Mouse (Mus musculus) testis, postnatal 14 days (tissue): ENCODE results near the gene Prtg.

ENCODE experiments used
- DNase-seq: peaks from one replicate; pipeline ENCODE4 v3.0.0; 2021; ENCODE audit warnings: low spot score

Gene Prtg

GRCm38 (mm10) chr9:72806731-72807419, at the start of gene Prtg:
TSS of gene Prtg (plus strand) at chr9:72806874.
- DNase-seq: peak; percentile 27

DNA sequence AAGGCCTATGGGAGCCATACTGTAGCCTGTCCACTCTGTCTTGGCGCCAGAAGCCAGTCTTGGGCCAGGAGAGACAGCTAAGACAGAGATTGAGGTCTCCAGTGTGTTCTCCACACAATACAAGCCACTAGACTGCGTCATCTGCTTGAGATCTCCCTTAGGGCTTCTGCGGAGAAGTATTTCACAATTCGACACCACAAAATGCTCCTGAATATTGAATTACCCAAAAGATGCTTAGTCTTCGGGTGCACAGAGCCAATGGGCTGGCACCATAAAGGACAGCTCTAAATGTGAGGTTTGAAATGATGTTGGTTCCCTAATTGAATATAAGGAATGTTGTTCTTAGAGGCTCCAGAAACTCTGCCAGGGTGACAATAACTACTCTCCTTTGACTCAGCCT, 49.5 kb upstream of the Prtg start:
- no peak for DNase-seq

- no peak for DNase-seq
Measured at GRCm38 (mm10) chr9:72758705-72759131, 48.0 kb upstream of the Prtg start.

DNA sequence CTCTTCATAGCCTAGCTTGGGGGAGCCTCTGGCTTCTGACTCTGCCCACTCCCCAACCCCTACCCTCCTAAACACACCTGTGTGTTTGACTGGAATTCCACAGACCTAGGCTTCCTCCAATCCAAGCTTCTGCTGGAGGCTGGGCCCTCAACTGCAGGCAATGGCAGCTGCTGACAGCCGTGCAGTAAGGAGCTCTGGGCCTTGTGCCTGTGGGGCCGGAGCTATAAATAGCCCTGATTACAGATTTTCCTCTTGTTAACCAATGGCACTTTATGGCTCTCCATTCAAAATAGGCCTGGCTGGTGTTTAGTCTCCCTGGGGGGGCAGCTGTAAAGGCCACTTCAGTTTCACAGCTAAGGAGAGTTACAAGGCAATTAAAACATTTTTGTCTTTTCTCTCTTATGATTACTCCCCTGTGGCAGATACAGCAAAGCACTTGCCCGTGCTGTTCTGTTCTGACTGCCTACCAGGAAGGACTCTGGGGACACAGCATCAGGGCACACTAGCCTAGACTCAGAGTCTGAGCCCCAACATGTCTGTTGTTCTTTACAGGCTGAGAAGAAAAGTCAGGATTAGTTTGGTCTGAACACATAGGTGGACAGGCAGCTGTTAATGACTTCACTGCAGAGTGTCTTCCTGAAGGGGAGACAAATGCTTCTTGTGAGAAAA, 43.5 kb upstream of the Prtg start:
- peak; percentile 28 for DNase-seq

- DNase-seq: peak; percentile 76
Measured at GRCm38 (mm10) chr9:72766789-72767349, 39.8 kb upstream of the Prtg start.

- no peak for DNase-seq
Measured at GRCm38 (mm10) chr9:72775022-72775421, 31.7 kb upstream of the Prtg start.

GRCm38 (mm10) chr9:72779004-72779403, 27.7 kb upstream of the Prtg start:
- no peak for DNase-seq

- DNase-seq: no peak
Measured at GRCm38 (mm10) chr9:72779733-72780132, 26.9 kb upstream of the Prtg start.

DNA sequence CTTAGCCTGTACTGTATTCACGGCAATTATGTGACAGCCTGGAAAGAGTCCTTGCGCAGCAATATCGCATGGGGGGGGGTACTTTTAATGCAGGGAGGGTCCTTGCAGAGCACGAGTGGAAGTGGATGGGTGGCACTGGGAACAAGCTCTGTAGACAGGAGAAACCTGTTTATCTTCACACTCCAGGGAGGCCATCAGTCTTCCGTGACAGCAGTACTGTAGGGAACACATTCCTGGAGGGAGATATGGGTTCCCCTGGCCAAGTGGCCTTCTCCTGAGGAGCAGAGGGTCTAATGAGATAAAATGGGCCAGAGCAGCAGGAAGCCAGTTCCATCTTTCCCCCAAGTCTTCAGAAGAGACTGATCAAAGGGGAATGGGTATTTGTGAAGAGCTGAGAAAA, 26.0 kb upstream of the Prtg start:
- DNase-seq: no peak

- DNase-seq: no peak
Measured at GRCm38 (mm10) chr9:72781466-72781865, 25.2 kb upstream of the Prtg start.

DNA sequence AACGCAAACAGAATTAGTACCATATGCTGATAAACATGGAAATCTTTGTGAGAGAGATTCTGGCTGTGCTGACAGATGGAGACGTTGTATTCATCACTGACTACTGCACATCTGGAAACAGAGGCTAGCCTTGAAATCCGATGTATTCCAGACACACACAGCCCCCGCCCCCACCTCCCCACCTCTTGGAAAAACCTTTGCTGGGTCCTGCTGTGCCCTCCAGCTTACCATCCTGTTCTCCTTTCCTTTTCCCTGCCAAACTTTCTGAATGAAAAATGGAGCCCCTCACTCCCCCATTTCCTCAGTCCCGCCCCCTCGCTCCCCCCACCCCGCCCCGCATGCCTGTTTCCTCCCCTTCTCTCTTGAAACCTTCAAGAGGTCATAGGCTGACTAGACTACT, 24.6 kb upstream of the Prtg start:
- DNase-seq: no peak

DNA sequence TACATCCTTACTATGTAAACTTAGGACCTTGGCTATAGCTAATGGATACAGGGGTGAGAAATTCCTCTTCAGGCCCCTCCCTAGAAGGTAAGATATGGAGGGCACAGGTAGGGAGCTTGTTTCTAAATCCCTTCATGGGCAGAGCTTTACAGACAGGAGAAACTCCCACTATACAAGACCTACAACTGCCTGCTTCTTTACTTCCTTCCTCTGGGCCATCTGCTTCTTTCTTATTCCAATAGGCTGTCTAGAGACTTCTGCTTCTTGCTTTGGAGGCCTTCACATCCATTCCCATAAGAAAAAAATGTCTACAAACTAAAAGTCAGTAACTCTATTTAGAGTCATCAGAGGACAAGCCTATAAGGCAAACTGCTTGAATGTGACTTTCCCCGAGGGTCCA, 18.9 kb upstream of the Prtg start:
- DNase-seq: no peak

GRCm38 (mm10) chr9:72790530-72791212, 16.0 kb upstream of the Prtg start:
- DNase-seq: no peak

DNA sequence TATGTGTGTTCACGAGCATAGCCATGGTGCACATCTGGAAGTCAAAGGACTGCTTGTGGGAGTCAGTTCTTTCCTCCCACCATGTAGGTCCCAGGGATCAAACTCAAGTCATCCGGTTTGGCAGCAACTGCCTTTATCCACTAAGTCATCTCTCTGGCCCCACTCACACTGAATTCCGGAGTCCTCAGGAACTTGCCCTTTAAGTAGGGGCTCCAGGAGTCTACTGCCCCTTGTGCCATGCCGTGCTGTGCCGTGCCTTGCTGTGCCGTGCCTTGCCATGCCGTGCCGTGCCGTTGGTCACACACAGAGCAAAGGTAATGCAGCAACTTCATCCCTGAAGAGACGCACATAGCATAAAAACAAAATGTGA, 15.5 kb upstream of the Prtg start:
- DNase-seq: no peak

DNA sequence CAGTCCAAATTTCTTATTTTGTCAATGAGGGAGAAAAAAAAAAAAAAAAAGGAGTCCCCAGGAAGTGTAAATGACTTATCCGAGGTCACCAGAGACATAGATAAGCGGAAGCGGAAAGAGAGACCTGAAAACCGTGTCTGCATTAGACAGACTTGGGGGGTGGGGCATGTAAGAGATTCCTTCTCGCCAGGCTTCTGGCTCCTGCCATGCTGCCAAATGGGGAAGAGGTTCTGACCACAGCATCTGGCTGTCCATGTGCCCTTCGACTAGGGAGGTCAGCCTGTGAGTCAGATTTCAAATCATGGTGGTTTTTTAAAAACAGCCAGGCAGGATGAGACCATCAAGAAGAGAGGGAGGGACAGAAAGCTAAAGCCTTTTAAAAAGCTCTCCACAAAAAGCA, 15.0 kb upstream of the Prtg start:
- DNase-seq: no peak

- DNase-seq: no peak
Measured at GRCm38 (mm10) chr9:72795243-72795642, 11.4 kb upstream of the Prtg start.

DNA sequence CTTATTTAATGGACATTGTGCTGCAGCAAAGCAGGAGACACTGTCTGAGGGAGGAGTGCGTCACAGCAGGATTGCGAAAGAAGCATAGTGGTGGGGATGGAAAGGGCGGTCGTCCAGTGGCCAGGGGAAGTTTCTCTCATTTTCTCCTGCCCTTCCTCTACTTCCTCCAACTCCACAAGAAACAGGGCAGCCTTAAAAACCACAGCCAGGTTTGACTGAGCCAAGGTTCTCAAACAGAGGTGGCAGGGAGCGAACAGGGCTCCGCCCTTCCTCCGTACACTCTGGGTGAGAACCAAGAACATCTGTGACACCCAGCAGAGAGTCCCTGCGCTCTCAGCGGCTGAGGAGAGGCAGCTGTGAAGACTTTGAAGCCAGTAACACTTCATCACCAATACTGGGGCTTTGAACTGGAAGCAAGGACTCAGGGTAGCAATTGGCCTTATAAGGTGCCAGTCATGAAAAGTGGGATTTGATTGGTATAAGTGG, 9.5 kb upstream of the Prtg start:
- DNase-seq: no peak

GRCm38 (mm10) chr9:72803280-72803679, 3.4 kb upstream of the Prtg start:
- no peak for DNase-seq

DNA sequence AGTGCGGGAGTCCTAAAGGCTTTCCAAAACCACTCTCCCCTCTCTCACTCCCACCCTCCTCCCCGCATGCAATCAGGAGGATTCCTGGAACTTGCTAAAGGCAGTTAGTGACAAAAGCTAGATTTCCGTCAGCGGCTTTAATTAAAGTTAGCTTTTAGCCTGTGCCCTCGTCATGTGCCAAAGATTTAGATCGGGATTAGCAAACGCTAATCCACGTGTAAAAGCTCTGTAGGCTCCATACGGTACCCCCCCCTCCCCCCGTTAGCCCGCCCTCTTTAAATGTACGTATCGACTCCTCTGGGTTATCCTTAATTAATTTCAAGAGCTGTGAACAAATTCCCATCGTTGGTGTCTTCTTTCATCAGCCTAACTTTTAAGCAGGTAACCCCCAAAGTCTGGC, 528 bp upstream of the Prtg start:
- no peak for DNase-seq

- DNase-seq: peak; percentile 55
Measured at GRCm38 (mm10) chr9:72807420-72808005, 839 bp downstream of the Prtg start.

DNA sequence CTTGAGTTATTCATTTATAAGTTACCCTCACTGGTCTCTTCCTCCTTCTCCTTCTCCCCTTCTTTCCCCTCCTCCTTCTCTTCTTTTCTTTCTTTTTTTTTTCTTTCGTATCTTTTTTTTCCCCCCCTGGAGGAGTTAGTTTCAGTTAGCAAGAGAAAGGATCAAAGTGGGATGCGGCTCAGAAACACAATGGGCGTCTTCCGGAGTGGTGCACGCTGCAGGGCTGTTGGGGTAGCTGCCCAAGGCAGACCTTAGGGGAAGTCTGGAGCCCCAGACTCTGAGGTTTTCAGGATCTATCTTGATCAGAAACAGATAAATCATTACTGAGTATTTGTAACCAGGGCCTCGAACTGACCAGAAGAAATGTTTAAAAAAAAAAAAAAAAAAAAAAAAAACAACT, 1.5 kb downstream of the Prtg start:
- DNase-seq: no peak

GRCm38 (mm10) chr9:72808586-72808985, 1.9 kb downstream of the Prtg start:
- DNase-seq: no peak

DNA sequence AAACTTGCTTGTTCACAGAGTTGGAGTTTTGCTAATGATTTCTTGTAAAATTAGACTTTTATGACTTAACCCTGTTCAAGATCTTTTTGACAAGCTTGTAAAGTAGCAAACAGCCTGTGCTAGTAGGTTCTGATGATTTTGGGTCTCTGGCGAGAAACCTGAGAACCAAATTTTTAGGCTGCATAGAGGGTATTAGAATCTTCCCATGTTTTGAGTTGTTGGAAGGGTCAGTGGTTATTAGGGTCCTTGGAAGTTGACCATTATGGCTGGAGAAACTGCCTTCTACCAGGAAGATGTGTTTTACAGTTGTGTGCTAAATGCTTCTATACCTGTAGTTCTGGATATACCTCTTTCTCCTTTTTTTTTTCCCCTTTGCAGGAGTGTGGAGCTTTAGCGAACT, 2.4 kb downstream of the Prtg start:
- no peak for DNase-seq
